Mouse (Mus musculus) urinary bladder, postnatal 4 days (tissue): ENCODE data around the gene Trp53bp2.

Experiments used
- DNase-seq, 2 experiments: peaks; one replicate each; pipeline ENCODE4 v3.0.0; 2021 to 2022; ENCODE audit warnings: low spot score in 2 of 2

Gene Trp53bp2

DNA sequence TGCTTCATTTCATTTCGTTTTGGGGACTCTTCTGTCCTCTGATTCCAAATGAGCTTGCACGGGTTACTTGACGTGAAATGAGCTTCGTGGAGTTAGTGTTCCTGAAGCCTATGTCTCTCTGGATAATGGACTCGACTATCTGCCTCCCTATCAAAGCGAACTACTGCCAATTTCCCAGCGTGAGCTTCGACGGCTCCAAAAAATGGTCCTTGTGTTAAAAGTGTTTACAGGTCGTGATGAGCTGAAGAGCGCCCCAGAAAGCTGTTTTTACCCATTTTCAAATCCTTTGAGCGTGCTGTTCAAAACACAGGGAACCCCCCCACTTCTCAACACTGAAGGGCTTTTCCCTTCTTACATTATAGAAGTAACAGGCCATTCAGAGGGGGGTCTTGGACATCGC, 729 bp upstream of the Trp53bp2 start:
- DNase-seq: no peak

DNA sequence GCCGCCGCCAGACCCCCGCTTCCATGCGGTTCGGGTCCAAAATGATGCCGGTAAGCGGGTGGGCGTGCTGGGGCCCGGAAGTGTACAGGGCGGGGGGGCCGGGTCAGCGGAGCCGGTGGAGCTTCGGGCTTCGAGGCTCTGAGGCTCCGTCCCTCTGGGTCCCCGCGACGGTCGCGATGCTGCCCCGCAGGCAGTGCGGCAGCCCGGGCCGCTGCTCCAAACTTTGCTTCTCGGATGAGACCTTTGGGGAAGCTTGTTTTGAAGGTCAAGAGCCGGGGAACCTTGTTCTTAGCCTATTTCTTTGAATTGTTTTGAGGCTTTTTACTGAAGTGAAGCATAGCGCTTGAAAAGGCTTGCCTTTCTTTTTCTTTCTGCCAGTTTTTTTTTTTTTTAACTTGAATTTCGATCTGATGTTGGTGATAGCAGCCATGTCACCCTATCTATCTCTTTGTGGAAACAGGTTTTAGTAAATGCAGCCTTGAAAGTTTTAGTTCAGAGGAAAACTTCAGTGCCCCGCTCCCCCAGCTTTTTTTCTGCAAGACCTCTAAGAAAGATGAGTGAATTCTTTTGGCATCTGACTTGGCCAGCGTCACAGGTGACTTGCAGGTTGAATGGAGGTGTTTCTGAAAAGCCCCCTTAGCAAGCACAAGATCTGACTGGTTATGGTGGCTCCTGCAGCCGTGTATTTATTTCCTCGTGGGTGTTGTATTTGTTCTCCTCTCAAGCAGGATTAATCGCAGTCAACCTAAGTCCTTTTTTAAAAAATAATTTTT, 615 bp downstream of the Trp53bp2 start:
- DNase-seq: no peak

DNA sequence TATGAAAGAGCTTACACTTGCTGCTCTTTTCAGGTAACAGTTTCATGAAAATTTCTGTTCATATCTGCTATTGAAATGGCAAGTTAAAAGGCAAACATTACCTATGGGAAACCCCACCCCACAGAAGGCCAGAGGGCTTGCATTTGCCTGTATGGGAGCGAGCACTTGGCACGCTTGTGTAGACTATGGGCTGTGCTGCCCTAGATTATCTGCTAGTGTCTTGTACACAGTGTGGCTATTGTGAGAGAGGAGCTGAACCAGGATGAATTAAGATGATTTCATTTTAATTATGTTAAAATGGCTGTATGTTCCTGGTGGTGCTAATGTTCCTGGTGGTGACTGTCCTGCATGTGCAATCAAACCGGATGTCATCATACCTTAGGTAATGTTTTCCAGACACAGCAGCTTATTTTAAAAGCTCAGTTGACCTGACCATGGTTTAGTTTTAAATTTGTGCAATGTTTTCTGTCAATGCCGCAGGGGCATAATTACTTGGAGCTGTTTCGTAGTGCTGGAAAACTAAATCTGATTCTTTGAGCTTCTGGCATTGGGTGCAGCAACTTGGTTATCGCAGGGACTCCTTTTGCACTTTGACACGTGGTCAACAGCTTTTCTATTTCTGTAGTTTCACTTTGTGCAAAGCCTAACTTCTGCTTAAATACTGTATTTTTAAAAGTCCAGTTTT, 3.8 kb downstream of the Trp53bp2 start:
- no peak for DNase-seq

DNA sequence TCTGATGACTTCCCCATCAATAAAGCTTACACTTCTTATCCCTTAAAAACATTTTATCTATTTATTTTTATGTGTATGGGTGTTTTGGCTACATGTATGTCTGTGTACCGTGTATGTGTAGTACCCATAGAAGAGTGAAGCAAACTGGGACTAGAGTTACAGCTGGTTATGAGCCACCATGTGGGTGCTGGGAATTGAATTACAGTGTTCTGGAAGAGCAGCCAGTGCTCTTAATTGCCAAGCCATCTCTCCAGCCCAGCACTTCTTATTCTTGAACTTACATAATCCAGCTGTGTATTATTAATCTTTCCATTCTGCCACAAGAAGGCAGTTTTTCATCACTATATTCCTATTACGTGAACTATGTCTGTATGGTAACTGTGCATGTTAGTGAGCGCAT, 10.5 kb downstream of the Trp53bp2 start:
- DNase-seq: no peak

DNA sequence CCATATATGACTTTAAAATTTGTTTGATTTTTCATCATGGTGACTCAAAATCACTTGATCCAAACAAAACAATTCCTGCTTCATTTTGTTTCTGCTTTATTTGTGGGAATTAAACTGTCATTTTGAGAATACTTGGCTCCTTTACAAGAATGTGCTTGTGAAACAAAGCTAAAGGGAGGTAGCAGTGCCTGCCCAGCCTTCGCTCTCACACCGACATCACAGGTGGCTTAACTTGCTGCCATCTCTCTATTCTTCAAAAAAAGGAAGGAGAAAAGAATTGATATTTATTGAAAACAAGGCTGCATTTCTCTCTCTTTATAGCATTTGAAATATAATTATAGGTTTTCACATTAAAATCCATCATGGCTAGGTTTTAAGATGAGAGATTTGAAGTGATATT, 15.3 kb downstream of the Trp53bp2 start:
- no peak for DNase-seq

DNA sequence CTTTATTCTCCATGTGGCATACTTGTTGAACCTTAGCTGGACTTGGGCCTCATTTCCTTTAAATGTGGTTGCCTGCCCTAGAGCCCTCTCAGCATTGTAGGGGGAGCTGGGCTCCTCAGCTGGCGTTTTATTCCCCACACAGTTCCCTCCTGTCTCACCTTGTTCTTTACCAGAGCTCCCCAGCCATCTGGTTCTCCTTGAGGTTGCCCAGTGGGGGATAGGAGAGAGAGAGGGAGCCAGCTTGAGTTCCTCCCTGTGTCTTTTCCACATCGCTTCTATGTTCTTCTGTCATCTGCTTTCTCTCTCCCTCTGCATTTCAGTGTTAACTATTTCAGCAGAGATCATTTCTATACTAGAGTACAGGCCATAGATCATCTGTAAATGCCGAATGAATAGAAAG, 16.2 kb downstream of the Trp53bp2 start:
- DNase-seq: no peak

DNA sequence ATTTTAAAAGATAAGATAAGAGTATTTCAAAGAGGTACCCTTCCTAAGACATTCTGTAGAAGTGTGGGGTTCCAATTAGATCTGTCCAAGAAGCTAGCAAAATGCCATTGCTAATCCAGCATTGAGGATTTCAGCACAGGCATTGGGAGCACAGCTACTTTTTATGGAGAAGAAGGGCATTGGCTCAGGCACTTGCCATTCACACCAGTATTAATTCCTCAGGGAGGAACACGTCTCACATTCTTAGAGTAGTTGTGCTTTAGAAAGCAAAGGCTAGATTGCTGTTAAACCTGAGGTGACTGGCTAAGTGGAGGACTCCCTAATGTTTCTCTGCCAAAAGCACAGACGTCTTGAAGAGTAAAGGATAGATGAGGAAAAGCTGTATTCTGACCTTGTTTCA, 17.5 kb downstream of the Trp53bp2 start:
- DNase-seq: no peak

DNA sequence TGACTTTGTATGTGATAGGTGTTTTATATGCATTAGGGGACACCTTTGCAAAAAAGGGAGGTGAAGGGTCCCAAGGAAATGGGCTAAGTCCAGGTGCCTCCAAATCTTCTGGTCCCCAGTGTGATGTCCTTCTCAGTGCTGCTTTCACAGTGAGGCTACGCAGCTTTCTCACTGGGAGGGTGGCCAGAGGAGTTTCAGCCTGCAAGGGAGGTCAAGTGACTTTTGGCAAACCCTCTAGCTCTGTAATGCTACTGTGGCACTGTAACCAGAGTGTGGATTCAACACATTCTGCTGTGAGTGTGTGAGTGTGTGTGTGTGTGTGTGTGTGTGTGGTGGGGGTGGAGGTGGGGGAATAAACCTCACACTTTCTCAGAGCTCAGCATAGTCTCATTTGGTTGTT, 18.5 kb downstream of the Trp53bp2 start:
- no peak for DNase-seq

DNA sequence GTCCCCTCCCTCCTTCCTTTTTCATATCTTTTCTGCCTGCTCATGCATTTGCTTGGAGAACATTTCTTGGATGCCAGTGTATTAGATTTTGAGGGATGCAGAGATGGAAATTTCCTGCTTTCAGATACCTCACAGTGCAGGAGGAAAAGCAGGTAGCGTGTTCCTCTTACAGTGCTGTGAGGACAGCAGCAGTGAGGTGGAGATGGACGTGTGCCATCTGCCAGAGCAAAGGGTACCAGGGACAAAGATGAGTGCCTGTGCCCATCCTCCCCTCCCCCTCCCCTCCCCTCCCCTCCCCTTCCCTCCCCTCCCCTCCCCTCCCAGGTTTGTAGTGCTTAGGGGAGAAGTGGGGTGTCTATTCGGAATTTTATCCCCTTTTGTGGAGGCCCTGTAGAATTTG, 20.9 kb downstream of the Trp53bp2 start:
- DNase-seq: no peak

DNA sequence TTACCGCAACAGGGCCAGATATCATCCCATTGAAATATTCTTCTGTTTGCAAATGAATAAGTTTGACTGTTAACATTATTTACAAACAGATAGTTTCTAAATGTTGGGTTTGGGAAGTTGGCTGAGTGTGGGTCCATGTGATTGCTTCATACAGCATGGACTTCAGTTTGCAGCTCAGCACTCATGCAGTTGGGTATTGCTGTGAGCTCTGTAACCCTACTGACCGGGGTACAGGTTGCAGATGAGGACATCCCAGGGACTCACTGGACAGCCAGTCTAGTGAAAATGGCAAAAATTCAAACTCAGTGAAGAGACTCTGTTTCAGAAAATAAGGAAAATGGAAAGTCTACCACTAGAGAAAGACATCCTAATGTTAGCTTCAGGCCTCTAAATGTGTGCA, 21.7 kb downstream of the Trp53bp2 start:
- DNase-seq: no peak

DNA sequence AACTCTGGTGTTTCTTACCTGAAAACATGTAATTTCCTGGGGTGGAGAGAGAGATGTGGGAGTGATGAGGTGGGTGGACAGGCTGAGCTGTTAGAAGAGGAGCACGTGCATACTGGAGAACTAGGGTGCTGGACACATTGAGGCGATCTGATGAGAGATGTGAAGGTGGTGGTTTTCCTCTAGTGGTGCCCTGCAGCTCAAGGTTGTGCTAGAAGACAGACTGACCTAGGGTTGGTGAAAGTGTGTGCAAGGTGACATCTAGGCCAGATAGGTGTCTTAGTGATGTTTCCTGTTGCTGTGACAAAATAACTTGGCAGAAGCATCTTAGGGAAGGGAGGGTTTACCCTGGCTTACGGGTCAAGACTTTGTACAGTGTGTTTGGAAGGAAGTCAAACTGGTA, 23.1 kb downstream of the Trp53bp2 start:
- DNase-seq: no peak

DNA sequence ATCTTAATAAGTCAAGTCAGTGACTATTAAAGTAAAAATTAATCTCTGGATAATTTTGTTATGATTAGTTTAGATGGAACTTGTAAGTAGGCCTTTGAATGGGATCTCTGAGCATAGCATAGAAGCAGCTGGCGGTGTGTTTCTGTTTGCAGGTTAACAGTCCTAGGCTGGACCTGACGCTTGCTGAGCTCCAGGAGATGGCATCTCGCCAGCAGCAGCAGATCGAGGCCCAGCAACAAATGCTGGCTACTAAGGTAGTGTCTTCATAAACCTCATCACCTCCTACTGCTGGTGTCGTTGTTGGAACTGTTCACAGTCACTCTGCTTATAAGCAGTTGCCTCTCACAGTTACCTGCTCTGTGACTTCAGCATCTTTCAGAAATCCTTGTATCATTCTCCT, 27.8 kb downstream of the Trp53bp2 start:
- peak in 1 of 2 experiments; percentile 39 for DNase-seq

DNA sequence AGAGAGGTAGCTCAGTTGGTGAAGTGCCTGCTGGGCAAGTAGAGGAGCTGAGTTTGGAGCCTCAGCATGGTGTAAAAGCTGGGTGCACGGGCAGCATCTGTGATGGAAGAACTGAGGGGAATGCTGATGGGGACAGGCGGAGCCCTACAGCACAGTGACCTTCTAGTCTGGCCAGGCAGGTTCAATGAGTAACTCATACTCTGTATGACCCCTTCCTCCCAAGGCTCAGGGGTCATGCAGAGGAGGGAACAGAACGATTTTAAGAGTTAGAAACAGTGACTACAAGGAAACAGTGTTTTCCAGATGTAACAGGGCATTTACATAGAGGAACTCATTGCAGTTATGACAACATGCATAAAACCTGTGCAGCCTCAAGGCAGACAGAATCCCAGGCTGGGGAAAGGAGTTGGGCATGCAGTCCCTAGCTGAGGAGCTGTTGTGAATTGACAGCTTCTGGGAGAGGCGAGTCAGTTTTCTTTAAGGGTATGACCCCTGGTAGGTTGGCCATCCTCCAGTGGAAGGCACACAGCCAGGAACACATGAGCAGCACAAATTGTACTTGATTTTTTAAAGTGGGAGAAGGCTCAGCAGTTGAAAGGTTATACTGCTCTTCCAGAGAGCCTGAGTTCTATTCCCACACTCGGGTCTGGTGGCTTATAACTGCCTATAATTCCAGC, 30.7 kb downstream of the Trp53bp2 start:
- peak; percentile 69 to 75 for DNase-seq

DNA sequence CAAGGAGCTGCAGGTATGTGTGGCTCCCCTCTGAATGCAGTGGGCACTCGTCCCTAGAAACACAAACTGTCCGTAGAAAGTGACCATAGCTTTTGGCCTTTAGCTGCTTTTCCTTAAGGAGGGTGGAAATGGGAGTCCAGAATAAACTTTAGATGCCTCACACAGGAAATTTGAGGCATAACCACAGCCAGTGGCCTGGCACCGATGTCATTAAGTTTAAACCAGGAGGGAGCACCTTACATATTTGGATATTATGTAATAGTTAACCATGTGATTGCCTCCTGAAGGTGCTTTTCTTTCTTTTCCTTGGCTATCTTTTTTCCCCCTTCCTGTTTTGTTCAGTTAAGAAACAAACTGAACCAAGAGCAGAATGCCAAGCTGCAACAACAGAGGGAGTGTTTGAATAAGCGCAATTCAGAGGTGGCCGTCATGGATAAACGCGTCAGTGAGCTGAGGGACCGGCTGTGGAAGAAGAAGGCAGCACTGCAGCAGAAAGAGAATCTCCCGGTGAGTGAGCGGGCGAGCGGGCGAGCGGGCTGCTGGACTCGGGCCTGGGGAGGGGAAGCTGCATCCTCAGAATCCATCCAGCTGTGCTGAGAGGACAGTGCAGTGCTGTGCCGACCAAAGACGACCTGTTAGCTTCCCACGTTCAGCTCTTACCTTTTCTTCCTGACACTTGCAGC, 33.0 kb downstream of the Trp53bp2 start:
- peak in 1 of 2 experiments; percentile 56 for DNase-seq

DNA sequence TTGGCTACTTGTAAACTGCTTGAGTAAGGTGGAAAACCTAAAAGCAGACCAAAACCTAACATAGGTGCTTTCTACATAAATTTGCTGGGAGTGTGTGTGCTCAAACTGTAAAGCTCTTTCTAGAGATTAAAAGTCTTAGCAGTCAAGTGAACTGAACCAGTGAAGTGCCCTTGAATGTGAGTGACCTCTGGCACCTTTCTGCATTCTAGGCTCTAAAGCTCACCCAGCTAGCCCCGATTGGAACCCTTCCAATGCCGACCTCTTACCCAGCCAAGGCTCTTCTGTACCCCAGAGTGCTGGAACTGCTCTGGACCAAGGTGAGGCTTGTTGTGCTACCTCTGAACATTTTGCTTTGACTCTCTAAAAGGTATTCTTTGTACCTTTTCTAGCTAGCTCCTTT, 35.1 kb downstream of the Trp53bp2 start:
- DNase-seq: no peak

DNA sequence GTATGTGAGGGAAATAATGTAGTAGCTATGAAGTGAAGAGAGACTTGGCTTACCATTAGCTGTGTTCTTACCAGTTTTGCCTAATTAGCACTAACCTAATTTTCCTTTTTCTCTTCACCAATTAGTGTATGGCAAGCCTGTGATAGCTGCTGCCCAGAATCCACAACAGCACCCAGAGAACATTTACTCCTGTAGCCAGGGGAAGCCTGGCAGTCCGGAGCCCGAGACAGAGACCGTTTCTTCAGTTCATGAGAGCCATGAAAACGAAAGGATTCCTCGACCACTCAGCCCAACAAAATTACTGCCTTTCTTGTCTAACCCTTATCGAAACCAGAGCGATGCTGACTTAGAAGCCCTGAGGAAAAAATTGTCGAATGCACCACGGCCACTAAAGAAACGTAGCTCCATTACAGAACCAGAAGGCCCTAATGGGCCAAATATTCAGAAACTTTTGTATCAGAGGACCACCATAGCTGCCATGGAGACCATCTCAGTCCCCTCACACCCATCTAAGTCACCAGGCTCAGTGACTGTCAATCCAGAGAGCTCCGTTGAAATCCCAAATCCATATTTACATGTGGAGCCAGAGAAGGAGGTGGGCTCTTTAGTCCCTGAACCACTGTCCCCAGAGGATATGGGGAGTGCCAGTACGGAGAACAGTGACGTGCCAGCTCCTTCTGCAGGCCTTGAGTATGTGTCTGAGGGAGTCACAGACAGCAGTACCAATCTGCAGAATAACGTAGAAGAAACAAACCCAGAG, 39.5 kb downstream of the Trp53bp2 start:
- peak in 1 of 2 experiments; percentile 50 for DNase-seq

DNA sequence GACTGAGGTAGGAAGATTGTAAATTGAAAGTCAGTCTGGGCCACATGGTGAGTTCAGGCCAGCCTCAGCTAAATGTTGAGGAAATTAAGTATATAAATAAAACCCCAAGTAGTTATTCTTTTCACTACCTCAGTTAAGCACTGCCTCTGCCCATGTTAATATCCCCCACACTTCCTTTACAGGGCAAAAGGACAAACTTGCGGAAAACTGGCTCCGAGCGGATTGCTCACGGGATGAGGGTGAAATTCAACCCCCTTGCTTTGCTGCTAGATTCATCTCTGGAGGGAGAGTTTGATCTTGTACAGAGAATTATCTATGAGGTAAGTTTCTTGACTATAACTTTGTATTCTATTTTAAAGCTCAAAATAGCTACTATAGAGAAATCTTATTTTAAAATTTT, 43.5 kb downstream of the Trp53bp2 start:
- peak in 1 of 2 experiments; percentile 32 for DNase-seq

DNA sequence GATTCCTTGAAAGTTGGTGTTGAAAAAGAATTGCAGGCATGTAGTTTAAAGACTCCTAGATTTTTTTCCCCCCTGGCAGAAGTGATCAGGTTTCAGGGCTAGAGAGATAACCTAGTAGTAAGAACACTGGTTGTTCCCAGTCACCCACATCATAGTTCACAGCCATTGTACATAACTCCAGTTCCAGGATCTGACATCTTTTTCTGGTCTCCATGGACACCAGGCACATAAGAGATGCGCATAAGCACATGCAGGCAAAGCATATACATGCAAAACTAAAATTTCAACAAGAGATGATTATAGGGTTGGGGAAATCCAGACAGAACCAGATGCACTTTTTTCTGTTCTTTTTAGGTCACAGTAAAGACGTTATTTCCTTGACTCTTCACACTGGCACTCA, 46.1 kb downstream of the Trp53bp2 start:
- DNase-seq: no peak

DNA sequence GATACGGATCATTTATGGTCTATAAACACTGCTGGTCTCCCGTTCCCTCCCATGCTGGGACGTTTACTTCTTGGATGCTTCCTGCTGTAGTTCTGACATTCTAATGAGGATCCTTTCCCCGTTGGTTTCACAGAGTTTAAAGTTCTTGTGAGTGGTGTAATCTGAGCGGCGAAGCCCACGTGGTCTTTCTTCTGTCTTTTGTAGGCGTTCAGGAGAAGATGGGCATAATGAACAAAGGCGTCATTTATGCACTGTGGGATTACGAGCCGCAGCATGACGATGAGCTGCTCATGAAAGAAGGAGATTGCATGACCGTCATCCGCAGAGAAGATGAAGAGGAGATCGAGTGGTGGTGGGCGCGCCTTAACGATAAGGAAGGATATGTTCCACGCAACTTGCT, 49.6 kb downstream of the Trp53bp2 start:
- DNase-seq: peak in 1 of 2 experiments; percentile 40

DNA sequence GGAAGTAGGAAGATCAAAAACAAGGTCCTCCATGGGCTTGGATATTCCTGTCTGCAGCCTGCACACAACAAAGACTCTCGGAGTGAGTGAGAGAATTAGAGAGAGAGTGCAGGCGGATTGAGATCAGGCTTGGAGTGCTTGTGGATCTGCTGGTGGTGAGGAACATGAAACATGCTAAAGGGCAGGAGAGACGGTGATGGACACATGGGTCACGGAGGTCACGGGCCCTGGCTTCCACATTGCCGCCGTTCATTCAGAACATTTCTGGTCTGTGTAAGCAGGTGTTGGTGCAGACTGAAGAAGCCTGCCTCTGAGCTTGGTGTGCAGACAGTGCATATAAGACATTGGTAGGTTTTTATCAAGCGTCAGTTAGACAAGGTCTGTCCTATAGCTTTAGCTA, 50.5 kb downstream of the Trp53bp2 start:
- DNase-seq: no peak
